Mouse (Mus musculus) E14TG2a.4 (cell line): ENCODE results near the gene Aox3.

ENCODE experiments used
- CTCF ChIP-seq: conservative IDR thresholded peaks from 2 replicates; pipeline ENCODE4 v1.5.1; 2014; ENCODE audit warnings: low read length
- NANOG ChIP-seq: IDR thresholded peaks from 2 replicates; pipeline ENCODE4 v1.6.1; 2014; ENCODE audit warnings: borderline replicate concordance, low read length, mixed read lengths
- POU5F1 ChIP-seq: IDR thresholded peaks from 2 replicates; pipeline ENCODE4 v1.6.1; 2014; ENCODE audit warnings: low read length, borderline replicate concordance

GRCm38 (mm10) chr1:58194317-58194716, 81.4 kb downstream of the Aox3 start:
- TF ChIP-seq CTCF: no peak
- TF ChIP-seq POU5F1: no peak
- TF ChIP-seq NANOG: no peak
